Mouse (Mus musculus) 416B (cell line): ENCODE measurements at regions not wholly inside any gene's neighbourhood (a gene's known extent, or its start where the extent isn't known, plus 50 kb on each side); places are given as distances from the start of the nearest gene placed in this dataset.

ENCODE experiments used
- DNase-seq: peaks from one replicate; pipeline ENCODE4 v3.0.0; 2011; ENCODE audit warnings: low read depth

- peak; percentile 16 for DNase-seq
Measured at GRCm38 (mm10) chr2:55687345-55687744, 251.6 kb downstream of the Kcnj3 start.

DNA sequence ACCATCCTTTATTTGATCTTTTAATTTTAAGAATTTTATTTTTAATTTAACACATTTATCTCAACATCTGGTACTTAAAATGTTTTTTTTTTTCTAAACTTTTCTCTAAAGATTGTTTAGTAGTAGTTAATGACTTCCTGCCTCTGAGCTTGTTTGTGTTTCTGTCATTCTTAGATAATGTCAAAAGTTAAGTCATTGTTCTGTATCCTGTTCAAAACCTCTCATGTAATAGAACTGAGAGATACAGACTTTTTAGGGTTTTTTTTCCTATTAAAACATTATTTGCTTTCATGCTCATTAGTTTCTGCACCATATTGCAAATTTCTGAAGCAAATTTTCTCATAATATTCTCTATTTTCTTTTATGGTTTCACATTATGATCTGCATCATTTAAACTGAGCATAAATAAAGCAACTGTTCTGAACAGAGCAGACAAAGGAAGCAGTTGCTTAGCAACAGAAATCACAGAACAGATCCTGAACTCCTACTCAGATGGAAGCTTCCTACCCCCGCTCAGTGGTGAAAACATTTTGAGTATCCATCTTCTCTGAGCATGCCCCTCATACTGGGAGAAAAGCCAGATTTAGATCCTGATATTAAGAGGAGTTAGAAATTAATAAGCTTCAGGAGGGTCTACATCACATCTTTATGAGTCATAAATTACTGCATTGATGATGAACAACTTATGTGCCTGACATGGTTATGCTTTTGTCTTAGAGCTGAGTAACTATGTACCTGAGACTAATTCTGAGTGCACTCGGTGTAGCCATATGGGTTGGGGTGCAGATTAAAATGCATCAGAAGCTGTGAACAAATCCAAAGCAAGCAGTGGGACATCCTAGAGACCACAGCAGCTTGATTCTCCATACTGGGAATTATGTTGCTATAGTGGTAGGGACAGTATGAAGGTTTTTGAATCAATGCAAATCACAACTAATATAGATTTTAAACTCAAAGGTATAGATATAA is 257.4 kb downstream of the Kcnj3 start:
- DNase-seq = no peak

DNA sequence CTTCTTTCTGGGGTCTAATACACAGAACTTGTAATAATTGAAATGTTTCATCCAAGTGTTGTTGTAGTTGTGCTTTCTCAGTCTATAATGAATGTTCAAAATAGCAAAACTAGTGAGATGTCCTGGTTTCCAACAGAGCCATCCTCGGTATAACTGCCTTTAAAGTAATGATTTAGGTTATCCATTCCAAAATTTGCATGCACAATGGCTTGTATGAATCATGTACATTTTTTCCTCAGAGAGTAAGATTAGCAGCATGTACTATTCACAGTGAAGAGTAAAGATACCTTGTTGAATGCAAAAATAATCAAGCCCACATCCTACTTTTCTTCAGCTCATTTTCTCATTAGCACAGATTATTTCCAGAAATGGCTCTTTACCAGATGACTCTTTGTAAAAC is 263.9 kb downstream of the Kcnj3 start:
- DNase-seq = no peak
